Mouse (Mus musculus) small intestine, adult 2 months (tissue): ENCODE results near the gene Adcy3.

Source experiments
- CTCF ChIP-seq: fragments of 200-500 bp; IDR thresholded peaks from 2 replicates; pipeline ENCODE4 v1.5.1; 2012; ENCODE audit warnings: low read depth, mild to moderate bottlenecking, control low read depth, inconsistent platforms, low read length, moderate library complexity, mixed read lengths; ENCODE audit not compliant: insufficient replicate concordance, insufficient read length; ENCODE audit errors: extremely low read depth
- POLR2A ChIP-seq: fragments of 200-500 bp; IDR thresholded peaks from 2 replicates; pipeline ENCODE4 v1.6.1; 2012; ENCODE audit warnings: low read depth, mild to moderate bottlenecking, control low read depth, inconsistent platforms, low read length, moderate library complexity

- TF ChIP-seq CTCF (no peak), POLR2A (no peak)
These were observed 116.9 kb downstream of the Adcy3 start for GRCm38 (mm10) chr12:4249786-4250185.
